Mouse (Mus musculus) cerebellum, adult 2 months (tissue): ENCODE data around the gene Tfdp2.

Experiments used
- CTCF ChIP-seq: fragments of 200-500 bp; IDR thresholded peaks from 2 replicates; pipeline ENCODE4 v1.5.1; 2011; ENCODE audit warnings: low read depth, mild to moderate bottlenecking, control low read depth, low read length, moderate library complexity, borderline replicate concordance; ENCODE audit not compliant: insufficient read depth
- POLR2A ChIP-seq: fragments of 200-500 bp; IDR thresholded peaks from 2 replicates; pipeline ENCODE4 v1.6.1; 2011; ENCODE audit warnings: low read length, control low read depth, borderline replicate concordance; ENCODE audit not compliant: insufficient read depth

DNA sequence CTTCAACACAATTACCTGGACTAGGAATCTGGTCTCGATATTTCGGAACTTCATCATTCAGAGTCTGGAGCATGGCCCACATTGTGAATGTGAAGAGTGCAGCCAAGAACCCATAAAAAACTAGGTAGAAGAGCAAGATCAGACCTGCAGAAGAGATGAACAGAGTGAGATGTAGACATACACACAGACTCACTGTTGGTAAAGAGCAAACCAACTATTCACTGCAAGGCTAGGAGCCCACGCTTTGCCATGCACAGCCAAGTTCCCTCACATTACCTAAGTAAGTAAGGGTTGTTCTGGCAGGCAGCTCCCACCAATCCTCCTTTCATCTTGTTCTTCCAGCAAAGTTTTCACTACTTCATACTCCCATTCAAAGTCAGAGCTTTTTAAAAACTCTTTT is 149.7 kb downstream of the Tfdp2 start:
- TF ChIP-seq POLR2A (no peak), CTCF (no peak)
